Mouse (Mus musculus) liver, postnatal 0 days (tissue): ENCODE data around the gene Mast1.
A peak's percentile ranks its signal among the peaks of the same experiment; 100 is the strongest.

ENCODE experiments used
- CTCF ChIP-seq: sonication (generic); IDR thresholded peaks from 2 replicates; pipeline ENCODE4 v1.5.1; 2016; ENCODE audit warnings: antibody characterized with exemption, low read depth
- EP300 ChIP-seq: IDR thresholded peaks from 2 replicates; pipeline ENCODE4 v1.6.1; 2016; ENCODE audit warnings: antibody characterized with exemption, low read depth, mild to moderate bottlenecking

DNA sequence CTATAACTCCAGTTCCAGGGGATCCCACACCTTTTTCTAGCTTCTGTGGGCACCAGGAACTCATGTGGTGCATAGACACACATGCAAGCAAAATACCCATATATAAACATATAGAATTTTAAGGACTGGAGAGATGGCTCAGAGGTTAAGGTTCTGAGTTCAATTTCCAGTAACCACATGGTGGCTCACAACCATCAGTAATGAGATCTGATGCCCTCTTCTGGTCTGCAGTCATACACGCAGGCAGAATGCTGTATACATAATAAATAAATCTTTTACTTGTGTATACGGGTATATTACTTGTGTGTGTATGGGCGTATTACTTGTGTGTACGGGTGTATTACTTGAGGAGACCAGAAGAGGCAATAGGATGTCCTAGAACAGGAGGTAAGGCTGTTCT lies 26.8 kb upstream of the Mast1 start:
- TF ChIP-seq EP300 (no peak), CTCF (peak; percentile 49)
